Mouse (Mus musculus): ENCODE data around the gene Sox30. TPM values are rescaled to one million over a fixed set of nuclear protein-coding genes. Genes with fewer than 3 reads are reported as not detected.

Gene Sox30
- polyA plus RNA-seq, 1 experiment from 2014 or later: 0.30 TPM

- WGBS: 76% methylated on average over 5 of the region's 5 CpGs
- no peak overlapping the region for H3K27ac ChIP-seq (replicated peaks in 1 of 2; ENCODE audit: control insufficient read depth in 1 of 2, insufficient read depth in 1 of 2, low read depth in 2 of 2, low read length in 2 of 2)
- H3K4me1 ChIP-seq (ENCODE audit: control insufficient read depth in 2 of 2, insufficient read depth in 2 of 2, low read length in 2 of 2): no peaks in the 10 kb centered on the region
Observed at GRCm38 (mm10) chr11:45973635-45974034, 6.5 kb upstream of the Sox30 start.

GRCm38 (mm10) chr11:45974466-45974865 is 5.6 kb upstream of the Sox30 start:
- no peak overlapping the region for H3K4me3 ChIP-seq (ENCODE audit: control insufficient read depth in 1 of 2, insufficient read depth in 1 of 2, low read depth in 1 of 2, low read length in 2 of 2)
- 75% methylated on average over 8 of the region's 8 CpGs for WGBS

More at GRCm38 (mm10) chr11:45973635-45974034, 6.5 kb upstream of the Sox30 start:
- ATAC-seq (ENCODE audit: insufficient number of reproducible peaks, insufficient read depth, low FRiP score, low read depth): no peak
- Histone ChIP-seq H3K4me3 (ENCODE audit: control insufficient read depth in 1 of 2, insufficient read depth in 1 of 2, low read depth in 1 of 2, low read length in 2 of 2) (no peak overlapping the region), H3K27me3 (ENCODE audit: control insufficient read depth, insufficient read depth, low read length) (0 out of 2 replicates have a peak, but pooled peaks cover 3% of the 10 kb centered on the region), H3K9ac (ENCODE audit: low read length) (no peak overlapping the region), H3K9me3 (ENCODE audit: control insufficient read depth, low read length) (no peaks in the 10 kb centered on the region), H3K4me2 (ENCODE audit: low read length) (no peak overlapping the region), H3K36me3 (ENCODE audit: control insufficient read depth, insufficient read depth, low read length) (no peaks in the 10 kb centered on the region)

GRCm38 (mm10) chr11:45976061-45976460 is 4.0 kb upstream of the Sox30 start:
- Histone ChIP-seq H3K9me3 (ENCODE audit: control insufficient read depth, low read length) (peaks cover 2% of the 10 kb centered on the region; the same call in 1 of the 2 replicates), H3K4me1 (ENCODE audit: control insufficient read depth in 2 of 2, insufficient read depth in 2 of 2, low read length in 2 of 2) (peaks cover 4% of the 10 kb centered on the region in 2 experiments; a peak in 1 of 4 replicates), H3K9ac (ENCODE audit: low read length) (no peak overlapping the region), H3K36me3 (ENCODE audit: control insufficient read depth, insufficient read depth, low read length) (no peaks in the 10 kb centered on the region), H3K27me3 (ENCODE audit: control insufficient read depth, insufficient read depth, low read length) (0 out of 2 replicates have a peak, but pooled peaks cover 3% of the 10 kb centered on the region), H3K4me3 (ENCODE audit: control insufficient read depth in 1 of 2, insufficient read depth in 1 of 2, low read depth in 1 of 2, low read length in 2 of 2) (no peak overlapping the region), H3K27ac (replicated peaks in 1 of 2; ENCODE audit: control insufficient read depth in 1 of 2, insufficient read depth in 1 of 2, low read depth in 2 of 2, low read length in 2 of 2) (no peak overlapping the region), H3K4me2 (ENCODE audit: low read length) (no peak overlapping the region)
- ATAC-seq (ENCODE audit: insufficient number of reproducible peaks, insufficient read depth, low FRiP score, low read depth): no peak
- 75% methylated on average over 3 of the region's 3 CpGs for WGBS

More at GRCm38 (mm10) chr11:45974466-45974865, 5.6 kb upstream of the Sox30 start:
- Histone ChIP-seq H3K9ac (ENCODE audit: low read length) (no peak overlapping the region), H3K27me3 (ENCODE audit: control insufficient read depth, insufficient read depth, low read length) (0 out of 2 replicates have a peak, but pooled peaks cover 3% of the 10 kb centered on the region), H3K9me3 (ENCODE audit: control insufficient read depth, low read length) (no peaks in the 10 kb centered on the region), H3K4me2 (ENCODE audit: low read length) (no peak overlapping the region), H3K27ac (replicated peaks in 1 of 2; ENCODE audit: control insufficient read depth in 1 of 2, insufficient read depth in 1 of 2, low read depth in 2 of 2, low read length in 2 of 2) (no peak overlapping the region), H3K4me1 (ENCODE audit: control insufficient read depth in 2 of 2, insufficient read depth in 2 of 2, low read length in 2 of 2) (no peaks in the 10 kb centered on the region), H3K36me3 (ENCODE audit: control insufficient read depth, insufficient read depth, low read length) (no peaks in the 10 kb centered on the region)
- ATAC-seq (ENCODE audit: insufficient number of reproducible peaks, insufficient read depth, low FRiP score, low read depth): no peak

GRCm38 (mm10) chr11:45980893-45981253 is 763 bp downstream of the Sox30 start:
- Histone ChIP-seq H3K27me3 (ENCODE audit: control insufficient read depth, insufficient read depth, low read length) (no peaks in the 10 kb centered on the region), H3K9me3 (ENCODE audit: control insufficient read depth, low read length) (peaks cover 2% of the 10 kb centered on the region; the same call in 1 of the 2 replicates), H3K4me3 (ENCODE audit: control insufficient read depth in 1 of 2, insufficient read depth in 1 of 2, low read depth in 1 of 2, low read length in 2 of 2) (peak overlapping the region; percentile 66 to 67), H3K27ac (replicated peaks in 1 of 2; ENCODE audit: control insufficient read depth in 1 of 2, insufficient read depth in 1 of 2, low read depth in 2 of 2, low read length in 2 of 2) (peak overlapping the region in 1 of 2 experiments; percentile 53; a peak in 2 of 4 replicates), H3K4me1 (ENCODE audit: control insufficient read depth in 2 of 2, insufficient read depth in 2 of 2, low read length in 2 of 2) (peaks cover 4% of the 10 kb centered on the region in 2 experiments; a peak in 1 of 4 replicates), H3K4me2 (ENCODE audit: low read length) (peak overlapping the region; percentile 87), H3K9ac (ENCODE audit: low read length) (peak overlapping the region; percentile 91), H3K36me3 (ENCODE audit: control insufficient read depth, insufficient read depth, low read length) (no peaks in the 10 kb centered on the region)
- WGBS: 36% methylated on average over 19 of the region's 19 CpGs
- ATAC-seq (ENCODE audit: insufficient number of reproducible peaks, insufficient read depth, low FRiP score, low read depth): no peak

- Histone ChIP-seq H3K9ac (ENCODE audit: low read length) (peak overlapping the region; percentile 27), H3K27me3 (ENCODE audit: control insufficient read depth, insufficient read depth, low read length) (no peaks in the 10 kb centered on the region), H3K4me3 (ENCODE audit: control insufficient read depth in 1 of 2, insufficient read depth in 1 of 2, low read depth in 1 of 2, low read length in 2 of 2) (peak overlapping the region; percentile 33 to 43), H3K4me1 (ENCODE audit: control insufficient read depth in 2 of 2, insufficient read depth in 2 of 2, low read length in 2 of 2) (peaks cover 0 to 7% of the 10 kb centered on the region in 2 experiments; a peak in 2 of 4 replicates), H3K36me3 (ENCODE audit: control insufficient read depth, insufficient read depth, low read length) (no peaks in the 10 kb centered on the region), H3K27ac (replicated peaks in 1 of 2; ENCODE audit: control insufficient read depth in 1 of 2, insufficient read depth in 1 of 2, low read depth in 2 of 2, low read length in 2 of 2) (no peak overlapping the region), H3K4me2 (ENCODE audit: low read length) (peak overlapping the region; percentile 66), H3K9me3 (ENCODE audit: control insufficient read depth, low read length) (no peaks in the 10 kb centered on the region)
- ATAC-seq (ENCODE audit: insufficient number of reproducible peaks, insufficient read depth, low FRiP score, low read depth): peak; percentile 26; the same call in 1 of the 2 replicates
- WGBS: 8% methylated on average over 16 of the region's 16 CpGs
Observed at GRCm38 (mm10) chr11:45991604-45992003, 11.5 kb downstream of the Sox30 start.

GRCm38 (mm10) chr11:45992087-45992486 is 12.0 kb downstream of the Sox30 start:
- H3K27ac ChIP-seq (replicated peaks in 1 of 2; ENCODE audit: control insufficient read depth in 1 of 2, insufficient read depth in 1 of 2, low read depth in 2 of 2, low read length in 2 of 2): no peak overlapping the region
- no peaks in the 10 kb centered on the region for H3K36me3 ChIP-seq (ENCODE audit: control insufficient read depth, insufficient read depth, low read length)
- peak overlapping the region; percentile 33 to 43 for H3K4me3 ChIP-seq (ENCODE audit: control insufficient read depth in 1 of 2, insufficient read depth in 1 of 2, low read depth in 1 of 2, low read length in 2 of 2)
- H3K27me3 ChIP-seq (ENCODE audit: control insufficient read depth, insufficient read depth, low read length): no peaks in the 10 kb centered on the region
- WGBS: 41% methylated on average over 13 of the region's 13 CpGs
- peaks cover 0 to 7% of the 10 kb centered on the region in 2 experiments; a peak in 2 of 4 replicates for H3K4me1 ChIP-seq (ENCODE audit: control insufficient read depth in 2 of 2, insufficient read depth in 2 of 2, low read length in 2 of 2)
- H3K9ac ChIP-seq (ENCODE audit: low read length): peak overlapping the region; percentile 27
- no peaks in the 10 kb centered on the region for H3K9me3 ChIP-seq (ENCODE audit: control insufficient read depth, low read length)
- H3K4me2 ChIP-seq (ENCODE audit: low read length): peak overlapping the region; percentile 66
- ATAC-seq (ENCODE audit: insufficient number of reproducible peaks, insufficient read depth, low FRiP score, low read depth): no peak

GRCm38 (mm10) chr11:46016061-46016460 is 36.0 kb downstream of the Sox30 start:
- Histone ChIP-seq H3K4me2 (ENCODE audit: low read length) (no peak overlapping the region), H3K36me3 (ENCODE audit: control insufficient read depth, insufficient read depth, low read length) (no peaks in the 10 kb centered on the region)
- no peak for ATAC-seq (ENCODE audit: insufficient number of reproducible peaks, insufficient read depth, low FRiP score, low read depth)

GRCm38 (mm10) chr11:46020246-46020645 is 40.1 kb downstream of the Sox30 start:
- ATAC-seq (ENCODE audit: insufficient number of reproducible peaks, insufficient read depth, low FRiP score, low read depth): no peak
- no peak overlapping the region for H3K4me2 ChIP-seq (ENCODE audit: low read length)
- H3K36me3 ChIP-seq (ENCODE audit: control insufficient read depth, insufficient read depth, low read length): no peaks in the 10 kb centered on the region
- 85% methylated on average over 1 of the region's 1 CpGs for WGBS
- H3K4me1 ChIP-seq (ENCODE audit: control insufficient read depth in 2 of 2, insufficient read depth in 2 of 2, low read length in 2 of 2): 0 out of 4 replicates have a peak, but pooled peaks cover 0 to 2% of the 10 kb centered on the region in 2 experiments
- H3K27ac ChIP-seq (replicated peaks in 1 of 2; ENCODE audit: control insufficient read depth in 1 of 2, insufficient read depth in 1 of 2, low read depth in 2 of 2, low read length in 2 of 2): no peak overlapping the region
- H3K4me3 ChIP-seq (ENCODE audit: control insufficient read depth in 1 of 2, insufficient read depth in 1 of 2, low read depth in 1 of 2, low read length in 2 of 2): no peak overlapping the region
- no peak overlapping the region for H3K9ac ChIP-seq (ENCODE audit: low read length)
- H3K9me3 ChIP-seq (ENCODE audit: control insufficient read depth, low read length): no peaks in the 10 kb centered on the region
- no peaks in the 10 kb centered on the region for H3K27me3 ChIP-seq (ENCODE audit: control insufficient read depth, insufficient read depth, low read length)

More at GRCm38 (mm10) chr11:46016061-46016460, 36.0 kb downstream of the Sox30 start:
- WGBS: 19% methylated on average over 6 of the region's 6 CpGs
- no peaks in the 10 kb centered on the region for H3K9me3 ChIP-seq (ENCODE audit: control insufficient read depth, low read length)
- no peaks in the 10 kb centered on the region for H3K27me3 ChIP-seq (ENCODE audit: control insufficient read depth, insufficient read depth, low read length)
- no peak overlapping the region for H3K4me3 ChIP-seq (ENCODE audit: control insufficient read depth in 1 of 2, insufficient read depth in 1 of 2, low read depth in 1 of 2, low read length in 2 of 2)
- H3K4me1 ChIP-seq (ENCODE audit: control insufficient read depth in 2 of 2, insufficient read depth in 2 of 2, low read length in 2 of 2): 0 out of 4 replicates have a peak, but pooled peaks cover 0 to 2% of the 10 kb centered on the region in 2 experiments
- H3K9ac ChIP-seq (ENCODE audit: low read length): no peak overlapping the region
- H3K27ac ChIP-seq (replicated peaks in 1 of 2; ENCODE audit: control insufficient read depth in 1 of 2, insufficient read depth in 1 of 2, low read depth in 2 of 2, low read length in 2 of 2): no peak overlapping the region
